Mouse (Mus musculus) thymus, postnatal 4 days (tissue): ENCODE data around the gene Vmn1r44.
"Not testable (repeated sequence)": the region's sequence is repeated elsewhere in the genome, so short reads cannot be mapped to it uniquely, and the experiment has no call there.

Source experiments
- DNase-seq: peaks from one replicate; pipeline ENCODE4 v3.0.0; 2021

The Vmn1r44 gene

GRCm38 (mm10) chr6:89883360-89883759 lies at the start of gene Vmn1r44:
Gene Vmn1r44, plus strand, starts transcription at chr6:89883660.
- no peak for DNase-seq

DNA sequence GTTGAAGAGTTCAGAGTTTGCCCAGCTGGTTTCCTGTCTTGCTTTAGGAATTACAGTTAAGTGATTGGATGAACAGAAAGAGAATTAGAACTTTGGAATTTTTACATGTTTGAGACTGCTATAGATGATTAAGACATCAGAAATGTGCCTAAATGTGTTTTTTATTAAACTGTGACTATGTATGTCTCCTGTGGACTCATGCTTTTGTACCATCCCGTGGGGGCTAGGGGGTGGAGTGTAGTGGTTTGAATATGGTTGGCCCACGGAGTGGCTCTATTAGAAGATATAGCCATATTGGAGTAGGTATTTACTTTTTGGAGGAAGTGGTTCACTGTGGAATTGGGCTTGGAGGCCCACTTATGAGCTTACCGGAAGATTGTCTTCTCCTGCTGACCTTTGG lies 25.9 kb upstream of the Vmn1r44 start:
- no peak for DNase-seq

GRCm38 (mm10) chr6:89859839-89860238 lies 23.6 kb upstream of the Vmn1r44 start:
- no peak for DNase-seq

- no peak for DNase-seq
Observed at GRCm38 (mm10) chr6:89863792-89864191, 19.7 kb upstream of the Vmn1r44 start.

GRCm38 (mm10) chr6:89867276-89867675 lies 16.2 kb upstream of the Vmn1r44 start:
- DNase-seq = no peak

- DNase-seq = no peak
Observed at GRCm38 (mm10) chr6:89867976-89868375, 15.5 kb upstream of the Vmn1r44 start.

DNA sequence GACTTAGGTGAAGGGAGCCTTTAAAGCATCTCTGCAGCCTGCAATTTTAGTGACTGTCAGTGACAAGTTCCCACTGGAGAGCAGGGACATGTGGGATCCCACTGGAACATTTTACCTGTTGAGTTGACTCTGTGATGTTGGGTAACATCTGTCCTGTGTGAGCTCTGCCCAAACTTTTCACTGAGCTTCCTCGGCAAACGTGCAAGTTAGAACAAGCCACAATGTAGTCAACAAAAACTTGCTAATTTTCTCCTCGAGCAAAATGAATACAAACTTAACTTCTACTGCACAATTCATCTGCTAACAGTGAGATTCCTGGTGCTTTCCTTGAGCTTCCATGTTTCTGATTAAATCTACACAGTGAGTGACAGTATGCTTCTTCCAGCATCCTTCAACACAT lies 7.1 kb upstream of the Vmn1r44 start, which contains the start of the genes Vmn1r42 and Vmn1r43:
Gene Vmn1r42, minus strand, starts transcription at position 101 of the 400 bp plus-strand sequence.
Gene Vmn1r43, minus strand, starts transcription at position 101 of the 400 bp plus-strand sequence.
- DNase-seq = not testable (repeated sequence)

DNA sequence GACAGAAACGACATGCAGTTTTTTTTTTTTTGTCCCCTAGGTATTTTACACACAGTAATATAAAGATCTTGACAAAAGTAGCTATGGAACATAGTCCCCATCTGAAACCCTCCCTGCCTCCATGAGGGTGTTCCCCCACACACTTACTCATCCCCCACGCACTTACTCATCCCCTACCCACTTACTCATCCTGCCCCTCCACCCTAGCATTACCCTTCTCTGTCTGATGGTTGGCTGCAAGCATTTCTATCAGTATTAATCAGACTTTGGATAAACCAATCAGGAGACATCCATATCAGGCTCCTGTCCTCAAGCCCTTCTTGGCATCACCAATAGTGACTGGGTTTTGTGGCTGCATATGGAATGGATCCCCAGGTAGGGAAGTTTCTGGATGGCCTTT lies 6.5 kb upstream of the Vmn1r44 start:
- no peak for DNase-seq

DNA sequence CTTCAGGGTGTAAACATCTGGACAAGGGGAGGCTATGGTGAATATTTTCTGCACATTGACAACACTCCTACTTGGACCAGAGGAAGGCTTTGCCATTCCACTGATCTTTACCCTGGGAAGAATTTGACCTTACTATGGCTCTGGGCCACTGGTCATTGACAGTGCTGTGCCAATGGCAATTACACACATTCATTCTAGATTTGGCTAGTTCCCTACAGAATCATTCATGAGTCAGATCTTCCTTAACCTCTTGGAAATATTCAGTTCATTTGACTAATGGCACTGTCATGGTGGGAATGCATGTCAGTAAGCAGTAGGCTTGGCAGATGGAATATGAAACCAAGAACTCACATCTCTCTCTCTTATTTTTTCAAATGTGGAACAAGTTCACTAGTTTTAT lies 2.6 kb upstream of the Vmn1r44 start:
- DNase-seq = no peak

GRCm38 (mm10) chr6:89883812-89884211 lies 352 bp downstream of the Vmn1r44 start:
- no peak for DNase-seq

GRCm38 (mm10) chr6:89940498-89940897 lies 57.0 kb downstream of the Vmn1r44 start, which contains the start of gene Vmn1r45:
Gene Vmn1r45, minus strand, starts transcription at chr6:89940598.
- DNase-seq = not testable (repeated sequence)

GRCm38 (mm10) chr6:89940926-89941325 lies 57.5 kb downstream of the Vmn1r44 start:
- DNase-seq = no peak
